Mouse (Mus musculus) forebrain, postnatal 0 days (tissue): Measurements from ENCODE around the gene Arfip1. TPM values are rescaled to one million over a fixed set of nuclear protein-coding genes. Genes with fewer than 3 reads are reported as not detected.
"Not testable (repeated sequence)": the region's sequence is repeated elsewhere in the genome, so short reads cannot be mapped to it uniquely, and the experiment has no call there.

ENCODE experiments used
- ATAC-seq: fragments of 200-750 bp; cut with Nextera tagmentation; 2 replicates; pipeline ENCODE4 v1.8.0; 2017; ENCODE audit warnings: mild to moderate bottlenecking, moderate library complexity
- DNase-seq: peaks from one replicate; pipeline ENCODE4 v3.0.0-alpha.2; 2015
- H3K27ac ChIP-seq: fragments of 300-500 bp; sonication (generic); 2 replicates; pipeline ENCODE4 v1.5.1; 2014; ENCODE audit warnings: low read depth, mild to moderate bottlenecking, antibody characterized with exemption, low read length, moderate library complexity, mixed read lengths
- H3K27me3 ChIP-seq: fragments of 300-500 bp; sonication (generic); 2 replicates; pipeline ENCODE4 v1.6.1; 2014; ENCODE audit warnings: mild to moderate bottlenecking, low read length, mixed read lengths; ENCODE audit not compliant: insufficient read depth
- H3K36me3 ChIP-seq: fragments of 300-500 bp; sonication (generic); 2 replicates; pipeline ENCODE4 v1.6.1; 2014; ENCODE audit warnings: mild to moderate bottlenecking, moderate library complexity; ENCODE audit not compliant: insufficient read depth
- H3K4me1 ChIP-seq: fragments of 300-500 bp; sonication (generic); 2 replicates; pipeline ENCODE4 v1.6.1; 2014; ENCODE audit warnings: antibody characterized with exemption; ENCODE audit not compliant: insufficient read depth
- H3K4me2 ChIP-seq: fragments of 300-500 bp; sonication (generic); 2 replicates; pipeline ENCODE4 v1.6.1; 2014; ENCODE audit warnings: low read depth, mild to moderate bottlenecking, moderate library complexity
- H3K4me3 ChIP-seq: fragments of 300-500 bp; sonication (generic); 2 replicates; pipeline ENCODE4 v1.5.1; 2014; ENCODE audit warnings: low read depth, low read length, mixed read lengths
- H3K9ac ChIP-seq: fragments of 300-500 bp; sonication (generic); 2 replicates; pipeline ENCODE4 v1.6.1; 2014; ENCODE audit warnings: mild to moderate bottlenecking
- H3K9me3 ChIP-seq: fragments of 300-500 bp; sonication (generic); 2 replicates; pipeline ENCODE4 v1.6.1; 2016; ENCODE audit warnings: low read length
- CTCF ChIP-seq: sonication (generic); IDR thresholded peaks from 2 replicates; pipeline ENCODE4 v1.5.1; 2016; ENCODE audit warnings: antibody characterized with exemption, control low read depth, low read depth
- WGBS: fragments of 180-500 bp; shearing (Covaris S2); extraction: QIAGEN DNeasy Blood & Tissue Kit; methylation state at CpG from one replicate; pipeline ENCODE4 v1.1.7; 2014; 5-methylcytosine and 5-hydroxymethylcytosine counted together
- polyA plus RNA-seq: library from polyadenylated mRNA; unstranded; fragments of >200 nt; fragmentation: Nextera tagmentation; extraction: Ambion mirVana; gene quantifications from 2 replicates; pipeline ENCODE4 v1.2.1, GENCODE M21; 2015
- total RNA-seq: library from RNA; depleted of rRNA; stranded (reverse); fragments of >200 nt; gene quantifications from 2 replicates; pipeline ENCODE4 v1.2.3, GENCODE M21; 2014

The Arfip1 gene
- total and polyA plus RNA-seq, 2 experiments from 2014 or later, result 18.8 to 26.8 TPM

GRCm38 (mm10) chr3:84580716-84581115 lies 1.7 kb downstream of the Arfip1 start:
- WGBS, result 62% methylated on average over 4 of the region's 4 CpGs
- DNase-seq (no peak), ATAC-seq (no peak)
- H3K4me3 ChIP-seq, result no peak overlapping the region
- H3K9me3 ChIP-seq, result no peaks in the 10 kb centered on the region
- H3K9ac ChIP-seq, result no peak overlapping the region
- no peaks in the 10 kb centered on the region for H3K36me3 ChIP-seq
- TF ChIP-seq CTCF, result no peak
- no peaks in the 10 kb centered on the region for H3K27me3 ChIP-seq
- H3K4me2 ChIP-seq, result no peak overlapping the region; the same call in 1 of the 2 replicates
- H3K27ac ChIP-seq, result no peak overlapping the region
- peaks cover 8% of the 10 kb centered on the region for H3K4me1 ChIP-seq

- no peaks in the 10 kb centered on the region for H3K27me3 ChIP-seq
- H3K4me2 ChIP-seq, result no peak overlapping the region
- DNase-seq (no peak), ATAC-seq (no peak)
- H3K4me3 ChIP-seq, result no peak overlapping the region
- no peak overlapping the region for H3K9ac ChIP-seq
- H3K4me1 ChIP-seq, result no peaks in the 10 kb centered on the region
- H3K9me3 ChIP-seq, result no peaks in the 10 kb centered on the region
- 87% methylated on average over 3 of the region's 3 CpGs for WGBS
- no peak overlapping the region for H3K27ac ChIP-seq
- no peaks in the 10 kb centered on the region for H3K36me3 ChIP-seq
- TF ChIP-seq CTCF, result no peak
Observed at GRCm38 (mm10) chr3:84570501-84570900, 11.9 kb downstream of the Arfip1 start.

GRCm38 (mm10) chr3:84569587-84569986 lies 12.8 kb downstream of the Arfip1 start:
- Histone ChIP-seq H3K27me3 (no peaks in the 10 kb centered on the region), H3K27ac (no peak overlapping the region), H3K9me3 (no peaks in the 10 kb centered on the region), H3K36me3 (no peaks in the 10 kb centered on the region), H3K4me3 (no peak overlapping the region), H3K4me1 (no peaks in the 10 kb centered on the region), H3K4me2 (no peak overlapping the region), H3K9ac (no peak overlapping the region)
- no peak for ATAC-seq
- DNase-seq, result no peak
- TF ChIP-seq CTCF, result no peak
- 87% methylated on average over 6 of the region's 6 CpGs for WGBS

GRCm38 (mm10) chr3:84568540-84568939 lies 13.9 kb downstream of the Arfip1 start:
- DNase-seq (no peak), ATAC-seq (no peak)
- H3K4me3 ChIP-seq, result no peak overlapping the region
- H3K4me2 ChIP-seq, result no peak overlapping the region
- no peaks in the 10 kb centered on the region for H3K4me1 ChIP-seq
- 67% methylated on average over 6 of the region's 6 CpGs for WGBS
- no peak for TF ChIP-seq CTCF
- H3K9me3 ChIP-seq, result no peaks in the 10 kb centered on the region
- no peak overlapping the region for H3K27ac ChIP-seq
- H3K27me3 ChIP-seq, result no peaks in the 10 kb centered on the region
- no peak overlapping the region for H3K9ac ChIP-seq
- no peaks in the 10 kb centered on the region for H3K36me3 ChIP-seq

- H3K4me2 ChIP-seq, result no peak overlapping the region
- DNase-seq, result no peak
- 93% methylated on average over 4 of the region's 4 CpGs for WGBS
Observed at GRCm38 (mm10) chr3:84563415-84563814, 19.0 kb downstream of the Arfip1 start.

GRCm38 (mm10) chr3:84562911-84563310 lies 19.5 kb downstream of the Arfip1 start:
- H3K4me3 ChIP-seq, H3K27me3 ChIP-seq, H3K9me3 ChIP-seq, H3K27ac ChIP-seq, DNase-seq, H3K4me1 ChIP-seq, H3K4me2 ChIP-seq, H3K9ac ChIP-seq, ATAC-seq, H3K36me3 ChIP-seq: not testable (repeated sequence)
- 98% methylated on average over 2 of the region's 2 CpGs for WGBS

More at GRCm38 (mm10) chr3:84563415-84563814, 19.0 kb downstream of the Arfip1 start:
- Histone ChIP-seq H3K9me3 (no peaks in the 10 kb centered on the region), H3K27me3 (no peaks in the 10 kb centered on the region), H3K36me3 (no peaks in the 10 kb centered on the region), H3K4me3 (no peak overlapping the region), H3K27ac (no peak overlapping the region), H3K4me1 (no peaks in the 10 kb centered on the region; the same call in 1 of the 2 replicates), H3K9ac (no peak overlapping the region)
- TF ChIP-seq CTCF, result no peak
- no peak for ATAC-seq

GRCm38 (mm10) chr3:84558301-84558700 lies 24.1 kb downstream of the Arfip1 start:
- H3K36me3 ChIP-seq, result no peaks in the 10 kb centered on the region
- H3K9me3 ChIP-seq, result no peaks in the 10 kb centered on the region
- H3K4me3 ChIP-seq, result no peak overlapping the region
- H3K27me3 ChIP-seq, result no peaks in the 10 kb centered on the region
- ATAC-seq, result no peak
- H3K4me2 ChIP-seq, result no peak overlapping the region
- no peaks in the 10 kb centered on the region; the same call in 1 of the 2 replicates for H3K4me1 ChIP-seq
- no peak overlapping the region for H3K9ac ChIP-seq
- WGBS, result 88% methylated on average over 3 of the region's 3 CpGs
- H3K27ac ChIP-seq, result no peak overlapping the region
- DNase-seq, result no peak
- no peak for TF ChIP-seq CTCF

GRCm38 (mm10) chr3:84555780-84556179 lies 26.6 kb downstream of the Arfip1 start:
- no peak for DNase-seq
- Histone ChIP-seq H3K9me3 (no peaks in the 10 kb centered on the region), H3K36me3 (no peaks in the 10 kb centered on the region), H3K4me2 (no peak overlapping the region), H3K9ac (no peak overlapping the region), H3K4me1 (no peaks in the 10 kb centered on the region), H3K27ac (no peak overlapping the region), H3K27me3 (no peaks in the 10 kb centered on the region), H3K4me3 (no peak overlapping the region)
- 87% methylated on average over 3 of the region's 3 CpGs for WGBS
- TF ChIP-seq CTCF, result no peak
- no peak for ATAC-seq
